Mouse (Mus musculus) testis, adult 2 months (tissue): ENCODE measurements around the gene Phactr1.

Experiments used
- CTCF ChIP-seq: fragments of 200-500 bp; IDR thresholded peaks from 2 replicates; pipeline ENCODE4 v1.5.1; 2012; ENCODE audit warnings: low read depth, mild to moderate bottlenecking, inconsistent platforms, low read length, moderate library complexity; ENCODE audit not compliant: control insufficient read depth, insufficient read depth, insufficient replicate concordance
- POLR2A ChIP-seq: fragments of 200-500 bp; IDR thresholded peaks from 2 replicates; pipeline ENCODE4 v1.6.1; 2012; ENCODE audit warnings: low read depth, mild to moderate bottlenecking, inconsistent platforms, low read length, moderate library complexity; ENCODE audit not compliant: control insufficient read depth

- TF ChIP-seq POLR2A (no peak), CTCF (no peak)
Observed at GRCm38 (mm10) chr13:42884725-42885115, 204.3 kb downstream of the Phactr1 start.
